Mouse (Mus musculus) telencephalon, adult 2 months (tissue): ENCODE data around the gene Krt75.
"Not testable (repeated sequence)": the region's sequence is repeated elsewhere in the genome, so short reads cannot be mapped to it uniquely, and the experiment has no call there.

Experiments used
- DNase-seq: peaks from one replicate; pipeline ENCODE4 v3.0.0-alpha.2; 2011; ENCODE audit warnings: low read depth, low spot score

Krt75 gene

GRCm38 (mm10) chr15:101517161-101517560 lies 56.5 kb downstream of the Krt75 start, which contains the start of gene Gm49425:
TSS of gene Gm49425 (minus strand) at chr15:101517261.
- DNase-seq: not testable (repeated sequence)
